Mouse (Mus musculus) lung, embryonic 15.5 days (tissue): ENCODE results near the gene Denr. TPM values are rescaled to one million over a fixed set of nuclear protein-coding genes. Genes with fewer than 3 reads are reported as not detected.
A peak's percentile ranks its signal among the peaks of the same experiment; 100 is the strongest.

ENCODE experiments used
- ATAC-seq: fragments of 200-750 bp; cut with Nextera tagmentation; 2 replicates; pipeline ENCODE4 v1.8.0; 2017; ENCODE audit warnings: moderate number of reproducible peaks, borderline replicate concordance; ENCODE audit not compliant: low FRiP score, low TSS enrichment; ENCODE audit errors: extremely low read depth
- H3K27ac ChIP-seq: fragments of 300-500 bp; sonication (generic); 2 replicates; pipeline ENCODE4 v1.5.1; 2015; ENCODE audit warnings: moderate library complexity, mild to moderate bottlenecking, inconsistent platforms
- H3K27me3 ChIP-seq: fragments of 300-500 bp; sonication (generic); 2 replicates; pipeline ENCODE4 v1.6.1; 2015; ENCODE audit warnings: inconsistent platforms
- H3K36me3 ChIP-seq: fragments of 300-500 bp; sonication (generic); 2 replicates; pipeline ENCODE4 v1.6.1; 2015; ENCODE audit warnings: inconsistent platforms
- H3K4me1 ChIP-seq: fragments of 300-500 bp; sonication (generic); 2 replicates; pipeline ENCODE4 v1.6.1; 2015; ENCODE audit warnings: inconsistent platforms
- H3K4me2 ChIP-seq: fragments of 300-500 bp; sonication (generic); 2 replicates; pipeline ENCODE4 v1.6.1; 2015; ENCODE audit warnings: inconsistent platforms, mild to moderate bottlenecking, moderate library complexity
- H3K4me3 ChIP-seq: fragments of 300-500 bp; sonication (generic); 2 replicates; pipeline ENCODE4 v1.5.1; 2015; ENCODE audit warnings: mild to moderate bottlenecking, inconsistent platforms
- H3K9ac ChIP-seq: fragments of 300-500 bp; sonication (generic); 2 replicates; pipeline ENCODE4 v1.6.1; 2015; ENCODE audit warnings: inconsistent platforms
- H3K9me3 ChIP-seq: fragments of 300-500 bp; sonication (generic); 2 replicates; pipeline ENCODE4 v1.6.1; 2016; ENCODE audit warnings: inconsistent platforms
- WGBS: fragments of 180-500 bp; shearing (Covaris S2); methylation state at CpG from one replicate; pipeline ENCODE4 v1.1.7; 2015; 5-methylcytosine and 5-hydroxymethylcytosine counted together
- polyA plus RNA-seq: library from polyadenylated mRNA; unstranded; fragments of >200 nt; fragmentation: Nextera tagmentation; extraction: Ambion mirVana; gene quantifications from 2 replicates; pipeline ENCODE4 v1.2.1, GENCODE M21; 2015

Denr gene
- polyA plus RNA-seq, 1 experiment from 2014 or later: 120 TPM

DNA sequence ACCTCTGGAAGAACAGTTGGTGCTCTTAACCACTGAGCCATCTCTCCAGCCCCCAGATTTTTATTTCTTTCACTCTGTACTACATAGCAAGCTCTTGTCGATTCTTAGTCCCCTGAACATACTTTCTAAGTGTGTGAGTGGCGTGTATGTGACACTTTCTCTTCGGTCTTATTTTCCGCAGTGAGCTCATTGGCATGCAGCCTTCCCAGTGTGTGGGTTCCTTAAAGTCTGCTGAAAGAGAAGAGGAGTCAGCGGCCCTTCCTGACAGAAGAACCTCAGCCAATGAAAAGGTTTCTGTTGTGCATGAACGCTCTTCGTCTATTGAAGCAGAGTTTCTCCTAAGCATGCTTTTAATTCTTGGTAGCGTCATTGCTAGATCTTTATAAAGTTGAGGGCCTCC lies 50.2 kb downstream of the Denr start:
- Histone ChIP-seq H3K4me2 (no peak overlapping the region), H3K36me3 (no peaks in the 10 kb centered on the region), H3K4me1 (no peaks in the 10 kb centered on the region), H3K9me3 (no peaks in the 10 kb centered on the region), H3K27ac (no peak overlapping the region), H3K9ac (no peak overlapping the region), H3K27me3 (no peaks in the 10 kb centered on the region), H3K4me3 (no peak overlapping the region)
- no peak for ATAC-seq
- 86% methylated on average over 8 of the region's 8 CpGs for WGBS

DNA sequence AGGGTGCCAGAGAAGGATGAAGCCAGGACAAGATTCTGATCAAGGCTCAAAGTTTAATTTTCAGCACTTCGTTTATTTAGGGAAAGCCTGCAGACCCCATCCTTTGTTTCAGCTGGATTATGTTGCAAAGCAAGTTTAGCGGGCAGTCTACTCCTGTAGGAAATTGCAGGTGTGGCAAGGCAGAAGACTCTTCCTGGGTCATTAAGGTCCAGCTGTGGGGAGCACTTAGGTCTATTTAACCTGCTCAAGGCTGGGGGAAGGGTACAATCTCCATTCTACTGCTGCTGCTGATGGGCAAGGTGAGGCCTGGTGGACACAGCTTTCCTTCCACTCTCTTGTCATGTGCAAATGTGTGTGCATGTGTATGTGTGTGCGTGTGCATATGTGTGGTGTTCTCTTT lies 52.0 kb downstream of the Denr start:
- WGBS: 61% methylated on average over 3 of the region's 3 CpGs
- H3K4me3 ChIP-seq: no peak overlapping the region

DNA sequence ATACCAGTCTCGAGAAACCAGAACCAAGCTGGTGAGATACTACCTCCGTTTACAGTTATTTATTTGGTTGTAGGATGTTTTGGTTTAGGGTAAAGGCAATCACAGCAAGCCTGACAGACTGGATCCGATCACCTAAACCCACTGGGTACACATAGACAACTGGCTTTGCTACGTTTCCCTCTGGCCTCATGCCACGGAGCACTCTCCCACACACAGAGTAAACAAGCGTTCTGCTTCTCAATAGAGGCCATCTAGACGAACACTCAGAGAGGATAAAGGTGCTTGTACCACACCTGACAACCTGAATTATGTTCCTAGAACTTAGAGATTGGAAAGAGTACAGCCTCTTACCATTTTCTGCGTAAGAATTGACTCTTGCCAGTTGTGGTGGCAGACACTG lies 53.2 kb downstream of the Denr start:
- no peak for ATAC-seq
- 44% methylated on average over 8 of the region's 8 CpGs for WGBS

More for the DNA sequence above, 52.0 kb downstream of the Denr start:
- H3K4me2 ChIP-seq: no peak overlapping the region
- H3K9me3 ChIP-seq: no peaks in the 10 kb centered on the region
- no peaks in the 10 kb centered on the region for H3K4me1 ChIP-seq
- no peak for ATAC-seq
- no peaks in the 10 kb centered on the region for H3K27me3 ChIP-seq
- no peak overlapping the region for H3K9ac ChIP-seq
- no peak overlapping the region for H3K27ac ChIP-seq
- H3K36me3 ChIP-seq: no peaks in the 10 kb centered on the region

DNA sequence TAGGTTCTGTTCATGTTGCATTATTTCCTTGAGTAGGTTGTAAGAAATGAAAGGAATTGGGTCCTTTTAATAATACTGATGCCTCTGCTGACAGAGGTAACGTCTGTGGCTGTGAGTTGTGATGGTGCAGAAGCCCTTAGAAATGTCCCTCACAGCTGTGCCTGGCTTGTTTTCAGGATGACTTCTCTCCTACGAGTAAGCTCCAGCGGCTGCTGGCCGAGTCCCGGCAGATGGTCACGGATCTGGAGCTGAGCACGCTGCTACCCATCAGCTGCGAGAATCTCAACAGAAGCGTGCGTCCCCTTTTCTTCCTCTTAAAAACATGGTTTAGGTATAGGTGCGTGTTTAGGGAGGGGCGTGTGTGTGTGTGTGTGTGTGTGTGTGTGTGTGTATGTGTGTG lies 54.1 kb downstream of the Denr start:
- H3K27me3 ChIP-seq: no peaks in the 10 kb centered on the region
- no peaks in the 10 kb centered on the region for H3K36me3 ChIP-seq
- H3K9ac ChIP-seq: no peak overlapping the region
- no peak overlapping the region for H3K27ac ChIP-seq
- no peak for ATAC-seq
- WGBS: 80% methylated on average over 12 of the region's 12 CpGs
- H3K4me2 ChIP-seq: no peak overlapping the region
- no peaks in the 10 kb centered on the region for H3K4me1 ChIP-seq
- H3K4me3 ChIP-seq: no peak overlapping the region
- H3K9me3 ChIP-seq: no peaks in the 10 kb centered on the region

More for the DNA sequence above, 53.2 kb downstream of the Denr start:
- H3K9me3 ChIP-seq: no peaks in the 10 kb centered on the region
- no peak overlapping the region for H3K4me2 ChIP-seq
- H3K9ac ChIP-seq: no peak overlapping the region
- no peaks in the 10 kb centered on the region for H3K27me3 ChIP-seq
- no peak overlapping the region for H3K27ac ChIP-seq
- H3K4me1 ChIP-seq: no peaks in the 10 kb centered on the region
- H3K4me3 ChIP-seq: no peak overlapping the region
- no peaks in the 10 kb centered on the region for H3K36me3 ChIP-seq

DNA sequence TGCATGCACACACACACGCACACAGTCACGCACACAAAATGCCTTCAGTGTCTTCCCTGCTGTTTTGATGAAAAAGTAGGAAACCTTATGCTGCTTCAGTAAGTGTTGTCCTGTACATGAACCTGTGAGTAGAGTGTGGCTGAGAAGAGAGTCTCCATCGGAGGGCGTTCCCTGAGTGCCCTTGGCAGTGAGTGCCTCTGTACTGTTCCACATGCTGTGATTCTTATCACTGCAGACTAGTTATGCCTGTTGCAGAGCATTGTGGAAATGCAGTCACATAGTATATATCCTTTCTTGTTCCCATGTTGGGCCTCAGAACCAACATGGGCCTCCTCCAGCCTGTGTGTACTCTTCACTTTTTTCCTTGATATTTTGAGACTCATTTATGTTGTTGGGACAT lies 57.2 kb downstream of the Denr start:
- Histone ChIP-seq H3K27ac (no peak overlapping the region), H3K4me2 (no peak overlapping the region), H3K4me3 (no peak overlapping the region), H3K36me3 (no peaks in the 10 kb centered on the region), H3K27me3 (no peaks in the 10 kb centered on the region), H3K9ac (no peak overlapping the region), H3K9me3 (no peaks in the 10 kb centered on the region), H3K4me1 (no peaks in the 10 kb centered on the region)
- 82% methylated on average over 4 of the region's 4 CpGs for WGBS
- no peak for ATAC-seq

DNA sequence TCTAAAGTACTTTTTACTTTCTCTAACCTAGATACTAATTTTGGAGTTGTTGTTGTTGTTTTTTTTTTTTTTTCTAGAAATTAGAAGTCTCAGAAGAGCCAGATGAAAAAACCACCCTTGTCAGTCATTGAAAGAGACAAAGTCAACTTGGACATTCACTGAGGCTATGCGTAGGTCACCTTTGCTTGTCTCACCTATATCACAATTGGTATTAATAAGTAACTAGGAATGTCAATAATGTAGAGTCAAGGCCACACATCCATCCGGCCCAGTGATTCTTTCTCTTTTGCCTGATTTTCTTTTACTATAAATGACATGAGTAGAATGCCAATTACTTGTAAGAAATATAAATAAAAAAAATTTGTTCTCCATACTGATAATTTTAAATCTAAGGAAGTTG lies 59.8 kb downstream of the Denr start:
- H3K4me3 ChIP-seq: no peak overlapping the region
- no peaks in the 10 kb centered on the region for H3K9me3 ChIP-seq
- no peaks in the 10 kb centered on the region for H3K4me1 ChIP-seq
- WGBS: 63% methylated on average over 2 of the region's 2 CpGs
- no peak overlapping the region for H3K27ac ChIP-seq
- H3K4me2 ChIP-seq: no peak overlapping the region
- H3K9ac ChIP-seq: no peak overlapping the region
- no peaks in the 10 kb centered on the region for H3K36me3 ChIP-seq
- no peak for ATAC-seq
- no peaks in the 10 kb centered on the region for H3K27me3 ChIP-seq

DNA sequence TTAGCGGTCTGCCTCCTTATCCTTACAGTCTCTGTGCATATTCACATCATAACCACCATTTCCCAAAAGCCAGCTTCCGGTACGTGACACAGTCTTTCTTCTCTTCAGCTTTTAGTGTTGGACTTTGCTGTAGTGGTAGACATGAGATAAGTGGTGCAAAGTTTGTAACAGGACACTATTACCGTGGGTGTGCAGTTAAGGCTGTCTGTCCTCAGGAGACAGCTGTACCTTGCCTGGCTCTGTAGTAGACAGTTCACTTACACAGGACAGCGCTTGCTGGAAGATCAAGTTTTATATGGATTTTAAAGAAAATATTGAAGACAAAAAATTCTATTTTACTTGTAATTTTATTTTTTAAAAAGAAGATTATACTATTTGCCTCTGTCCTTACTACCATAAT lies 61.5 kb downstream of the Denr start:
- 51% methylated on average over 5 of the region's 5 CpGs for WGBS
- H3K9me3 ChIP-seq: no peaks in the 10 kb centered on the region
- peaks cover 8% of the 10 kb centered on the region; the same call in 1 of the 2 replicates for H3K27me3 ChIP-seq
- H3K4me2 ChIP-seq: no peak overlapping the region
- H3K9ac ChIP-seq: no peak overlapping the region
- H3K4me1 ChIP-seq: peaks cover 4% of the 10 kb centered on the region; the same call in 1 of the 2 replicates
- H3K4me3 ChIP-seq: no peak overlapping the region
- no peaks in the 10 kb centered on the region for H3K36me3 ChIP-seq
- no peak for ATAC-seq
- no peak overlapping the region for H3K27ac ChIP-seq

DNA sequence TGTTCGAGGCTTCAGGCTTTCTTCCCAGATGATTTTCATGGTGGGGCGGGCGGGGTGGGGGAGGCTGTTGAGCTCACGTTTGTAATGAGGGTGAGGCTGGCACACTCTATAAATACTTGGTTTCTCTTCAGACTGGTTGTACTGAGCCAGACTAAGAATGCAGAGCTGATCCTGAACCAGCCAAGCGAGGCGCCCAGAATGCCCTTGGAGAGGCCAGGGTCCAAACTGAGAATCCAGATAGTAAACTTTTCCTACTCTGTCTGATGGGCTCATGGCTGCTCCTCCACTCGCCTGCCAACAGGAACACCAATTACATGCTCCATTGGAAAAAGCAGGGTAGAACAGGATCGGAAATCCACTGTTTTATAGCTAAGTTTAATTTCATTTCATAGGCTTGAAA lies 62.2 kb downstream of the Denr start:
- no peaks in the 10 kb centered on the region for H3K36me3 ChIP-seq
- H3K9ac ChIP-seq: no peak overlapping the region
- WGBS: 75% methylated on average over 8 of the region's 8 CpGs
- ATAC-seq: no peak
- H3K27ac ChIP-seq: no peak overlapping the region
- no peak overlapping the region for H3K4me3 ChIP-seq
- peaks cover 7% of the 10 kb centered on the region for H3K4me1 ChIP-seq
- H3K27me3 ChIP-seq: peaks cover 8% of the 10 kb centered on the region; the same call in 1 of the 2 replicates
- H3K9me3 ChIP-seq: no peaks in the 10 kb centered on the region
- no peak overlapping the region for H3K4me2 ChIP-seq

DNA sequence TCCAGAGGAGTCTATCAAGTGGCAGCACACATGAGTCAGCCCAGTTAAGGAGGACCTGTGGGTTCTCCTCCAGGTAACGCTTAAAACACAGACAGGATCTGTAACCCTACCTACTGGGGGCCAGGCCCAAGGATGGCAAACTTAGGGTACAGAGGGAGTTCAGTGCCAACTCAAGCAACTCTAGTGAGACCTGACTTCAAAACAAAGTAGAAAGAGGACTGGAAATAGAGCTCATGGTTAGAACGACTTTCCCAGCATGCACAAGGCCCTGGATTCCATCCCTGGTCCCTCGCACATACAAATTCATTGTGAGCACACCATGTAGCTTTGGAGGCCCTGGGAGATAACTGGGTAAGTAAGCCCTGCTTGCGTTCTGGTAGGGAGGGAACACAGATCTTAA lies 63.6 kb downstream of the Denr start:
- H3K4me3 ChIP-seq: no peak overlapping the region
- 78% methylated on average over 4 of the region's 4 CpGs for WGBS
- no peaks in the 10 kb centered on the region for H3K9me3 ChIP-seq
- H3K4me2 ChIP-seq: no peak overlapping the region
- no peak for ATAC-seq
- peaks cover 18% of the 10 kb centered on the region for H3K4me1 ChIP-seq
- no peak overlapping the region for H3K9ac ChIP-seq
- H3K27ac ChIP-seq: no peak overlapping the region
- H3K27me3 ChIP-seq: peaks cover 20% of the 10 kb centered on the region; the same call in 1 of the 2 replicates
- no peaks in the 10 kb centered on the region for H3K36me3 ChIP-seq

DNA sequence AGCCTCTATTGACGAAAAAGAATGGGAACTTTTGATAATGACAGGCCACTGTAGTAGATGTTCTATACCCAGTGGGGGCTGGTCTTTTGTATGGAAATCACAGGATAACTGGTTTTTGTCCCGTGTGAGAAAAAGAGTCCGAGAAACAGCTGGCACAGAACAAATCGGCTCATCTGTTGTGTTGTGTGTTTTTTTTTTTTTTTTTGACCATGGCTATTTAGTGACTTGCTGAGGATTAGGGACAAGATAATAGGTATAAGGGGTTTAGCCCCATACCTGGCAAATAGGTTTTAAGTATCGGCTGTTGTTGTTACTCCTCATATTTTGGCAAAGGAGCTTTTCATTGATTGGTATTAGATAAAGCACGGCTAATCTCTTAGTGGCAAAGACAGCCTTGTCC lies 65.5 kb downstream of the Denr start:
- Histone ChIP-seq H3K27ac (no peak overlapping the region), H3K36me3 (no peaks in the 10 kb centered on the region), H3K4me1 (peaks cover 27% of the 10 kb centered on the region), H3K4me2 (no peak overlapping the region), H3K9me3 (no peaks in the 10 kb centered on the region), H3K4me3 (no peak overlapping the region), H3K27me3 (peaks cover 31% of the 10 kb centered on the region; the same call in 1 of the 2 replicates), H3K9ac (no peak overlapping the region)
- ATAC-seq: no peak
- 68% methylated on average over 6 of the region's 6 CpGs for WGBS

DNA sequence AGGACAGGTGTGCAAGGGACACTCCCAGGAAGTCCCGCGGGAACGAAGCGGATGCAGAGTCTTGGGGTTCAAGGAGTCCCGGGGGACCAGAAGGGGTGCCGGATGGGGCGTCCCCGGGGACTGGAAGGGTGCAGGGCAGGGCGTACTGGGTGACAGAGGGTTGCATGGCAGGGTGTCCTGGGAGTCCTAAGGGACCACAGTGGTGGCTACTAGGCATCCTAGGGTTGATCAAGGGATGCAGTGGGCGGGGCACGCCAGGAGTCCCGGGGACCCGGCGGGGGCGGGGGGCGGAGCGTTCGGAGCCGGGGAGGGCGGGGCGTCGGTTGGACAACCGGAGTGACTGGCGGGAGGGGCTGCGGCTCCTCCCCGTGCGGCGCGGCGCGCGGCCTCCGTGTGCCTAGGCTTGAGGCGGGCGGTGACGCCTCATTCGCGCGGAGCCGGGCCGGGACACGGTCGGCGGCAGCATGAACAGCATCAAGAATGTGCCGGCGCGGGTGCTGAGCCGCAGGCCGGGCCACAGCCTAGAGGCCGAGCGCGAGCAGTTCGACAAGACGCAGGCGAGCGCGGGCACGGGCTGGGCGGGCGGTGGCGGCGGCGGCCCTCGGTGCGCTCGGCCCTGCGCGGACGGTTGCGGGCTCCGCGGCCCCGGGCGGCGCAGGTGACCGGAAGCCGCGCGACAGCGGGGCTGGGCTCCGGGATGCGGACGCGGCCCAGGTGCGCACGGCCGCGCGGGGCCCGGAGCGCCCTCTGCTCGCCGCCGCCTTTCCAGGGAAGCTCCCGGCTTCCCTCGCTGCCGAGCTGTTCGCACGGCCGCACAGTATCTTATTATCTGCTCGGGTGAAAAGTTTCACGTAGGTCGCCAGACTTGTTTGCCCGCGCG lies 66.6 kb downstream of the Denr start, which contains the start of gene Hip1r:
TSS of gene Hip1r (plus strand) at position 330 of the 880 bp plus-strand sequence.
- Histone ChIP-seq H3K27ac (peak within 1 kb of the TSS; percentile 50), H3K4me3 (peak within 1 kb of the TSS; percentile 71), H3K36me3 (no peaks in the 10 kb centered on the region), H3K27me3 (peaks cover 31% of the 10 kb centered on the region; the same call in 1 of the 2 replicates), H3K9ac (peak within 1 kb of the TSS; percentile 60), H3K4me1 (peaks cover 34% of the 10 kb centered on the region), H3K9me3 (no peaks in the 10 kb centered on the region), H3K4me2 (peak within 1 kb of the TSS; percentile 96)
- peak; percentile 71 for ATAC-seq
- under 1% methylated on average over 88 of the region's 106 CpGs for WGBS

DNA sequence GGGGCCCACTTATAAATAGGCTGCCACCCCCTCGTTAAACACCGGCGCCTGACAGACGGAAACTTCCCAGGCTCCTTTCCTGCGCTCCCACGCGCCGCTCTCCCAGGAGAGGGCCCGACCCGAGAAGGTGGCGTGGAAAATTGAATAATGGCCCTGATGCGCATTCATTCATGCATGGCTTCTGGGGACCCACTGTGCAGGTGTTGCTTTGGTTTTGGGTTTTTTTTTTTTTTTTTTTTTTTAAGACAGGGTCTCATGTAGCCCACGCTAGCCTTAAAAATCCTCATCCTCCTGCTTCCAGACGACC lies 67.2 kb downstream of the Denr start:
- H3K36me3 ChIP-seq: no peaks in the 10 kb centered on the region
- H3K27ac ChIP-seq: peak overlapping the region; percentile 50; the same call in 1 of the 2 replicates
- peaks cover 31% of the 10 kb centered on the region; the same call in 1 of the 2 replicates for H3K27me3 ChIP-seq
- peak overlapping the region; percentile 71 for H3K4me3 ChIP-seq
- WGBS: under 1% methylated on average over 14 of the region's 14 CpGs
- peaks cover 34% of the 10 kb centered on the region for H3K4me1 ChIP-seq
- no peaks in the 10 kb centered on the region for H3K9me3 ChIP-seq
- H3K4me2 ChIP-seq: peak overlapping the region; percentile 96
- ATAC-seq: no peak
- H3K9ac ChIP-seq: peak overlapping the region; percentile 60
